Mouse (Mus musculus) CH12.LX (cell line): ENCODE data around the gene Kcnc2. TPM values are rescaled to one million over a fixed set of nuclear protein-coding genes. Genes with fewer than 3 reads are reported as not detected.

Experiments used
- DNase-seq: peaks from one replicate; pipeline ENCODE4 v3.0.0-alpha.2; 2013; ENCODE audit errors: extremely low read depth
- H3K27ac ChIP-seq: 2 replicates; pipeline ENCODE4 v1.5.1; 2012; ENCODE audit warnings: low read depth, mild to moderate bottlenecking, control low read depth, moderate library complexity; ENCODE audit not compliant: insufficient read depth
- H3K27me3 ChIP-seq: replicated peaks from 2 replicates; pipeline ENCODE3; 2012; ENCODE audit warnings: inconsistent platforms
- H3K36me3 ChIP-seq, 2 experiments: replicated peaks in 1 of 2; 2 replicates each; pipeline versions ENCODE3 to v1.6.1; 2012; ENCODE audit warnings: inconsistent platforms in 1 of 2, low read length in 1 of 2, mild to moderate bottlenecking in 1 of 2, mixed read lengths in 1 of 2, moderate library complexity in 1 of 2; ENCODE audit not compliant: control insufficient read depth in 1 of 2, insufficient read depth in 1 of 2
- H3K4me1 ChIP-seq, 2 experiments: 2 replicates each; pipeline ENCODE4 v1.6.1; 2012; ENCODE audit warnings: inconsistent platforms in 1 of 2, moderate library complexity in 1 of 2; ENCODE audit not compliant: insufficient read depth in 2 of 2, control insufficient read depth in 1 of 2
- H3K4me2 ChIP-seq: 2 replicates; pipeline ENCODE4 v1.6.1; 2012; ENCODE audit warnings: low read depth, mild to moderate bottlenecking, control low read depth; ENCODE audit not compliant: poor library complexity, insufficient read depth, severe bottlenecking
- H3K4me3 ChIP-seq, 3 experiments: fragments of 150-350 bp in 1 of 3; sonication (generic) in 1 of 3; replicated peaks in 1 of 3; 2 replicates each; pipeline versions ENCODE3 to v1.5.1; 2011 to 2012; ENCODE audit warnings: low read depth in 2 of 3, low read length in 2 of 3, mild to moderate bottlenecking in 2 of 3, moderate library complexity in 2 of 3, control low read depth in 1 of 3, improper control_type of control experiment in 1 of 3, inconsistent platforms in 1 of 3, mixed read lengths in 1 of 3; ENCODE audit not compliant: poor library complexity in 1 of 3
- H3K79me2 ChIP-seq: replicated peaks from 2 replicates; pipeline ENCODE4 v1.6.1; 2012; ENCODE audit warnings: mild to moderate bottlenecking, moderate library complexity; ENCODE audit not compliant: control insufficient read depth, poor library complexity, insufficient read depth, severe bottlenecking; ENCODE audit errors: extremely low read depth
- H3K9ac ChIP-seq: 2 replicates; pipeline ENCODE4 v1.6.1; 2012; ENCODE audit warnings: low read depth, mild to moderate bottlenecking, control low read depth, moderate library complexity; ENCODE audit not compliant: insufficient read depth
- H3K9me3 ChIP-seq: replicated peaks from 2 replicates; pipeline ENCODE3; 2012; ENCODE audit warnings: low read length, inconsistent platforms, mixed read lengths
- BHLHE40 ChIP-seq: IDR thresholded peaks from 2 replicates; pipeline ENCODE4 v1.6.1; 2011; ENCODE audit warnings: mild to moderate bottlenecking, low read depth, low read length, improper control_type of control experiment
- CHD2 ChIP-seq: IDR thresholded peaks from 2 replicates; pipeline ENCODE4 v1.6.1; 2011; ENCODE audit warnings: low read length, improper control_type of control experiment
- EP300 ChIP-seq: IDR thresholded peaks from 2 replicates; pipeline ENCODE4 v1.6.1; 2011; ENCODE audit warnings: low read length, improper control_type of control experiment
- ETS1 ChIP-seq: conservative IDR thresholded peaks from 2 replicates; pipeline ENCODE4 v1.6.1; 2012; ENCODE audit warnings: low read depth, mild to moderate bottlenecking, inconsistent platforms, low read length, improper control_type of control experiment, moderate library complexity
- GABPA ChIP-seq: IDR thresholded peaks from 2 replicates; pipeline ENCODE4 v1.6.1; 2012; ENCODE audit warnings: low read depth, low read length, improper control_type of control experiment, inconsistent platforms; ENCODE audit not compliant: insufficient replicate concordance
- JUN ChIP-seq: IDR thresholded peaks from 2 replicates; pipeline ENCODE4 v1.6.1; 2011; ENCODE audit warnings: low read depth, mild to moderate bottlenecking, low read length, improper control_type of control experiment, moderate library complexity; ENCODE audit not compliant: insufficient read depth
- JUND ChIP-seq: conservative IDR thresholded peaks from 2 replicates; pipeline ENCODE4 v1.6.1; 2011; ENCODE audit warnings: low read depth, low read length, improper control_type of control experiment
- MAFK ChIP-seq: IDR thresholded peaks from 2 replicates; pipeline ENCODE4 v1.6.1; 2011; ENCODE audit warnings: low read length, improper control_type of control experiment; ENCODE audit not compliant: insufficient replicate concordance
- MAX ChIP-seq: IDR thresholded peaks from 2 replicates; pipeline ENCODE4 v1.6.1; 2011; ENCODE audit warnings: low read length, improper control_type of control experiment
- MAZ ChIP-seq: IDR thresholded peaks from 2 replicates; pipeline ENCODE4 v1.6.1; 2012; ENCODE audit warnings: low read depth, mild to moderate bottlenecking, inconsistent platforms, low read length, improper control_type of control experiment, moderate library complexity
- MXI1 ChIP-seq: IDR thresholded peaks from 2 replicates; pipeline ENCODE4 v1.6.1; 2011; ENCODE audit warnings: mild to moderate bottlenecking, low read depth, low read length, improper control_type of control experiment
- NELFE ChIP-seq: IDR thresholded peaks from 2 replicates; pipeline ENCODE4 v1.6.1; 2011; ENCODE audit warnings: low read depth, low read length, improper control_type of control experiment
- RCOR1 ChIP-seq: conservative IDR thresholded peaks from 2 replicates; pipeline ENCODE4 v1.6.1; 2012; ENCODE audit warnings: low read depth, mild to moderate bottlenecking, inconsistent platforms, low read length, improper control_type of control experiment
- TBP ChIP-seq: conservative IDR thresholded peaks from 2 replicates; pipeline ENCODE4 v1.6.1; 2011; ENCODE audit warnings: low read depth, low read length, improper control_type of control experiment
- TCF12 ChIP-seq: IDR thresholded peaks from 2 replicates; pipeline ENCODE4 v1.6.1; 2014; ENCODE audit warnings: low read depth, mild to moderate bottlenecking, inconsistent platforms, low read length, improper control_type of control experiment
- ZC3H11A ChIP-seq: IDR thresholded peaks from 2 replicates; pipeline ENCODE4 v1.6.1; 2012; ENCODE audit warnings: low read depth, mild to moderate bottlenecking, inconsistent platforms, low read length, improper control_type of control experiment
- ZKSCAN1 ChIP-seq: IDR thresholded peaks from 2 replicates; pipeline ENCODE4 v1.6.1; 2012; ENCODE audit warnings: low read depth, inconsistent platforms, low read length, improper control_type of control experiment, borderline replicate concordance
- ZMIZ1 ChIP-seq: IDR thresholded peaks from 2 replicates; pipeline ENCODE4 v1.6.1; 2012; ENCODE audit warnings: low read depth, mild to moderate bottlenecking, inconsistent platforms, low read length, improper control_type of control experiment
- dilution Hi-C: fragments of 300-500 bp; cut with MboI; formaldehyde crosslinking; loops from 2 replicates; pipeline ENCODE4 v1.14.3; 2020; ENCODE audit warnings: low sequenced_read_pairs; ENCODE audit not compliant: extremely low pct_unique_long_range_greater_than_20kb, extremely low pct_ligation_motif_present
- in situ Hi-C: fragments of 300-500 bp; cut with MboI; formaldehyde crosslinking; loops from 3 replicates; pipeline ENCODE4 v1.14.3; 2019; ENCODE audit warnings: low sequenced_read_pairs, low pct_ligation_motif_present, low pct_unique_long_range_greater_than_20kb, mixed read lengths
- polyA plus RNA-seq: library from polyadenylated mRNA; unstranded; fragments of >175 nt; gene quantifications from 2 replicates; pipeline ENCODE4 v1.2.1, GENCODE M21; 2012; ENCODE audit warnings: low read depth; ENCODE audit not compliant: insufficient read length
- total RNA-seq, 2 experiments: library from RNA; depleted of rRNA; stranded (reverse); fragments of 300-350 nt in 1 of 2; fragments of >200 nt in 1 of 2; gene quantifications; 2 replicates each; pipeline ENCODE4 v1.2.3; 2012 to 2014

Gene Kcnc2
- total and polyA plus RNA-seq, 3 experiments = not detected

GRCm38 (mm10) chr10:112317783-112318182, 46.9 kb downstream of the Kcnc2 start:
- no peak for DNase-seq
- no peaks in the 10 kb centered on the region for H3K4me1 ChIP-seq
- H3K9me3 ChIP-seq = no peaks in the 10 kb centered on the region
- TF ChIP-seq GABPA (no peak), BHLHE40 (no peak), JUND (no peak), TBP (no peak), ZMIZ1 (no peak), MXI1 (no peak), TCF12 (no peak), CHD2 (no peak), MAX (no peak)
- H3K79me2 ChIP-seq = no peaks in the 10 kb centered on the region
- dilution Hi-C loops = no loop called here
- no peaks in the 10 kb centered on the region for H3K36me3 ChIP-seq
- H3K4me3 ChIP-seq = no peak overlapping the region
- no peak overlapping the region for H3K4me2 ChIP-seq
- no peak overlapping the region for H3K9ac ChIP-seq
- in situ Hi-C loops = no loop called here
- H3K27me3 ChIP-seq = no peaks in the 10 kb centered on the region
- H3K27ac ChIP-seq = no peak overlapping the region

DNA sequence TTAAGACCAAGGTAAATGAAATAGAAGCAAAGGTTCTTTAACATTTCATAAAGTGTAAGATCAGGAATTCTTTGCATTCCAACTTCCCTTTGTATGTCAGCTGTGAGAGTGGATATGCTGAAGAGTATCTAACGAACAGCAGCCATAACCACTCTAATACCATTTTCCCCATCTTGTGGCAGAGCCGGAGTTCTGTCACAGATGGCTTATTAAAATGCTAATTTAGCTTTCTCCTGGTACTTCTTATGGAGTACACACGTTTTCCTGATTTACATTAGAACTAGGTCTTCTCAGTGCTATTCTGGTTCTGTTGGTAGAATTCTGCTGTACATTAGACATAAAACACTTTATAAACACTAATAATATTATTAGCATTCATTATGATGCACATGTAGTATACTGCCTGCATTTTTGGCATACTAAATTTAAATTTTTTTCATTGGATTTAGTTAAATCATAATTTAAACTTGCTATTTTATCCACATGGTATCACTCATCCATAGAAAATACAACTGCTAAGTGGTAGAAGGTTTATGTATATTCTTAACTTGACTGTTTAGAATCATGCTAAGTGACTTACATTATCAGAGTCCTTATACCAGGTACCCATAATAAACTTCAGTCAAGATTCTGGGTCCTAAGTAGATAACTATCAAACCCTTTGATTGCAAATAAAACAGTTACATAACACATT, 86.9 kb downstream of the Kcnc2 start:
- H3K9me3 ChIP-seq = no peaks in the 10 kb centered on the region
- no peak overlapping the region for H3K27ac ChIP-seq
- no peaks in the 10 kb centered on the region for H3K79me2 ChIP-seq
- no peaks in the 10 kb centered on the region for H3K27me3 ChIP-seq
- dilution Hi-C loops (no loop called here), in situ Hi-C loops (no loop called here)
- DNase-seq = no peak
- no peaks in the 10 kb centered on the region for H3K4me1 ChIP-seq
- H3K9ac ChIP-seq = no peak overlapping the region
- H3K36me3 ChIP-seq = no peaks in the 10 kb centered on the region
- H3K4me3 ChIP-seq = no peak overlapping the region
- H3K4me2 ChIP-seq = no peak overlapping the region
- TF ChIP-seq JUN = no peak
- TF ChIP-seq, all 38 proteins: peak for 0

DNA sequence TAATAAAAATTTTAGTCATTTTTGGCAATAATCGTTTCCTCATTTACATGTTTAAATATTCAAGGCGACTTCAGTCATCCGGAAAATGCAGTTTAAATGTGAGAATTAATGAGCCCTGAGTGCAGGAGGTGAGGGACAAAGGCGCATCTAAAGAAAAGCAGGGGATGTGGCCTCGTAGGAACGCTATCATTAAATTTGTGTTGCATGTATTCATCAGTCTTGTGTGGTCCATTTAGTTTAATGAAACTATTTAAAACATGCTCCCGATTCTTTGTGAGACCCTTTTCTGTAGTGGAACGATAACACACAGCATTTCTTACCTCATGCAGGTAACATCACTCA, 87.4 kb downstream of the Kcnc2 start:
- Histone ChIP-seq H3K4me1 (no peaks in the 10 kb centered on the region), H3K27me3 (no peaks in the 10 kb centered on the region), H3K9ac (no peak overlapping the region), H3K4me2 (no peak overlapping the region), H3K27ac (no peak overlapping the region), H3K79me2 (no peaks in the 10 kb centered on the region), H3K9me3 (no peaks in the 10 kb centered on the region), H3K36me3 (no peaks in the 10 kb centered on the region), H3K4me3 (no peak overlapping the region)
- DNase-seq = no peak
- TF ChIP-seq MAFK (no peak), TBP (no peak), ZMIZ1 (no peak), ETS1 (no peak), RCOR1 (no peak), NELFE (no peak), ZC3H11A (no peak), EP300 (no peak), MAZ (no peak), JUND (no peak), ZKSCAN1 (no peak)
- dilution Hi-C loops (no loop called here), in situ Hi-C loops (no loop called here)
